Mouse (Mus musculus) embryonic fibroblast, embryonic 13.5 days (primary cell): ENCODE results near the gene Hs6st1. TPM values are rescaled to one million over a fixed set of nuclear protein-coding genes. Genes with fewer than 3 reads are reported as not detected.
A peak's percentile ranks its signal among the peaks of the same experiment; 100 is the strongest.
"Not testable (repeated sequence)": the region's sequence is repeated elsewhere in the genome, so short reads cannot be mapped to it uniquely, and the experiment has no call there.

ENCODE experiments used
- H3K27ac ChIP-seq: 2 replicates; pipeline ENCODE4 v1.5.1; 2012; ENCODE audit warnings: low read length, control low read depth, inconsistent platforms; ENCODE audit not compliant: insufficient read depth
- H3K4me1 ChIP-seq: 2 replicates; pipeline ENCODE4 v1.6.1; 2011; ENCODE audit warnings: low read length; ENCODE audit not compliant: control insufficient read depth, insufficient read depth
- H3K4me3 ChIP-seq: 2 replicates; pipeline ENCODE4 v1.5.1; 2011; ENCODE audit warnings: mild to moderate bottlenecking, control low read depth, low read length; ENCODE audit not compliant: insufficient read depth
- CTCF ChIP-seq: IDR thresholded peaks from 2 replicates; pipeline ENCODE4 v1.5.1; 2011; ENCODE audit warnings: mild to moderate bottlenecking, control low read depth, low read length, moderate library complexity, borderline replicate concordance; ENCODE audit not compliant: insufficient read depth
- POLR2A ChIP-seq: IDR thresholded peaks from 2 replicates; pipeline ENCODE4 v1.6.1; 2011; ENCODE audit warnings: low read depth, mild to moderate bottlenecking, control low read depth, low read length, moderate library complexity
- polyA plus RNA-seq: library from polyadenylated mRNA; stranded (reverse); fragments of >200 nt; gene quantifications from 2 replicates; pipeline ENCODE4 v1.2.4, GENCODE M21; 2011; ENCODE audit warnings: low read depth; ENCODE audit not compliant: missing spikeins, insufficient read length

The Hs6st1 gene
- polyA plus RNA-seq = 64.9 and 96.5 TPM in 2 replicates

- Histone ChIP-seq H3K27ac (no peak within 1 kb of the TSS), H3K4me3 (peak within 1 kb of the TSS; percentile 63), H3K4me1 (no peaks in the 10 kb centered on the region; the same call in 1 of the 2 replicates)
- TF ChIP-seq POLR2A (peak; percentile 77), CTCF (no peak)
Observed at GRCm38 (mm10) chr1:36068076-36068475, at the start of gene Hs6st1. TSS of gene Hs6st1 (plus strand) at chr1:36068400.

GRCm38 (mm10) chr1:36018617-36019016 lies 49.6 kb upstream of the Hs6st1 start:
- Histone ChIP-seq H3K4me3 (no peak overlapping the region), H3K27ac (no peak overlapping the region), H3K4me1 (peaks cover 14% of the 10 kb centered on the region)
- TF ChIP-seq POLR2A = no peak
- no peak for TF ChIP-seq CTCF

- TF ChIP-seq POLR2A (no peak), CTCF (no peak)
- Histone ChIP-seq H3K4me3 (no peak overlapping the region), H3K27ac (no peak overlapping the region), H3K4me1 (peaks cover 14% of the 10 kb centered on the region)
Observed at GRCm38 (mm10) chr1:36019161-36019560, 49.0 kb upstream of the Hs6st1 start.

GRCm38 (mm10) chr1:36020315-36020714 lies 47.9 kb upstream of the Hs6st1 start:
- TF ChIP-seq POLR2A (no peak), CTCF (no peak)
- H3K4me1 ChIP-seq = peaks cover 14% of the 10 kb centered on the region

GRCm38 (mm10) chr1:36030421-36030821 lies 37.8 kb upstream of the Hs6st1 start:
- Histone ChIP-seq H3K27ac (peak overlapping the region; percentile 32), H3K4me1 (peaks cover 4% of the 10 kb centered on the region; the same call in 1 of the 2 replicates), H3K4me3 (no peak overlapping the region)
- TF ChIP-seq CTCF (no peak), POLR2A (no peak)

More at GRCm38 (mm10) chr1:36020315-36020714, 47.9 kb upstream of the Hs6st1 start:
- Histone ChIP-seq H3K27ac (no peak overlapping the region), H3K4me3 (no peak overlapping the region)

GRCm38 (mm10) chr1:36038769-36039168 lies 29.4 kb upstream of the Hs6st1 start:
- TF ChIP-seq CTCF = no peak
- no peak for TF ChIP-seq POLR2A
- no peak overlapping the region for H3K4me3 ChIP-seq
- H3K4me1 ChIP-seq = no peaks in the 10 kb centered on the region
- no peak overlapping the region for H3K27ac ChIP-seq

GRCm38 (mm10) chr1:36042072-36042471 lies 26.1 kb upstream of the Hs6st1 start:
- H3K27ac ChIP-seq = no peak overlapping the region
- no peaks in the 10 kb centered on the region for H3K4me1 ChIP-seq
- TF ChIP-seq CTCF = no peak
- no peak for TF ChIP-seq POLR2A
- no peak overlapping the region for H3K4me3 ChIP-seq

GRCm38 (mm10) chr1:36043793-36044192 lies 24.4 kb upstream of the Hs6st1 start:
- H3K4me1 ChIP-seq, H3K4me3 ChIP-seq, H3K27ac ChIP-seq: not testable (repeated sequence)

- no peaks in the 10 kb centered on the region for H3K4me1 ChIP-seq
- no peak overlapping the region for H3K27ac ChIP-seq
- TF ChIP-seq POLR2A = no peak
- H3K4me3 ChIP-seq = no peak overlapping the region
Observed at GRCm38 (mm10) chr1:36044288-36044687, 23.9 kb upstream of the Hs6st1 start.

- Histone ChIP-seq H3K4me3 (no peak overlapping the region), H3K4me1 (no peaks in the 10 kb centered on the region), H3K27ac (no peak overlapping the region)
- TF ChIP-seq CTCF (no peak), POLR2A (no peak)
Observed at GRCm38 (mm10) chr1:36052672-36053071, 15.5 kb upstream of the Hs6st1 start.

- H3K4me1 ChIP-seq = no peaks in the 10 kb centered on the region
- no peak overlapping the region for H3K27ac ChIP-seq
- no peak for TF ChIP-seq CTCF
- TF ChIP-seq POLR2A = no peak
- no peak overlapping the region for H3K4me3 ChIP-seq
Observed at GRCm38 (mm10) chr1:36053566-36053965, 14.6 kb upstream of the Hs6st1 start.
